Mouse (Mus musculus) thymus, postnatal 14 days (tissue): ENCODE data around the gene Gm10490.
A peak's percentile ranks its signal among the peaks of the same experiment; 100 is the strongest.
"Not testable (repeated sequence)": the region's sequence is repeated elsewhere in the genome, so short reads cannot be mapped to it uniquely, and the experiment has no call there.

Experiments
- DNase-seq: peaks from one replicate; pipeline ENCODE4 v3.0.0; 2021

The Gm10490 gene

DNA sequence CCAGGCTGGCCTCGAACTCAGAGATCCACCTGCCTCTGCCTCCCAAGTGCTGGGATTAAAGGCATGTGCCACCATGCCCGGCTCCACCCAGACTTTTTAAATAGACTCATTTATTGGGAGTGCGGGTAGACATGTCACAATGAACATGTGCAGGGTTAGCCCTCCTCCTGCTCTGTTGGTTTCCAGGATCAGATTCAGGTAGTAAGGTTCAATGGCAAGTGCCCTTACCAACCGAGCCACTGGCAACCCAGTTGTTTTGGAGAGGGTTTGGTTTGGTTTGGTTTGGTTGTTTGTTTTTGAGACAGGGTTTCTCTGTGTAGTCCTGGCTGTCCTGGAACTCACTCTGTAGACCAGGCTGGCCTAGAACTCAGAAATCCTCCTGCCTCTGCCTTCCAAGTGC is at the start of gene Gm10490:
Gene Gm10490 (plus strand): TSS at position 301 of the 400 bp plus-strand sequence.
- DNase-seq = not testable (repeated sequence)

DNA sequence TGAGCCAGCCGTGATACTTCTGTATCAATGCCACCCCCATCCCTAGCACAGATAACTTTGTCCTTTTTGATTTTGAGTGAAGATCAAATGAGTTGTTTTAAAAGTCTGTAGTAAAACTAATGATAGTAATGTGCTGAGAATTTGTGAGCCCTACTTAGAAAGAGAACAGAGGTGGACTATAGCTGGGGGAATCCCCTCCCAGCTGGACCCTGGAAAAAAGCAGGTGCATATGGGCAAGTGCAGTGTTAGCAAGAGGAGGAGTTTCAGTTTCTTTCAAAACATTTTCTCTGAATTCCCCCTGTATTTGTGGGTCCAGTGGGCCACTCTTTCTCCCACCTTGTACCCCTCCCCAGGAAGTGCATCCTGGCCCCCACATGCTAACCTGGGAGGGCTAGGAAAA is 46.2 kb upstream of the Gm10490 start:
- DNase-seq = no peak

DNA sequence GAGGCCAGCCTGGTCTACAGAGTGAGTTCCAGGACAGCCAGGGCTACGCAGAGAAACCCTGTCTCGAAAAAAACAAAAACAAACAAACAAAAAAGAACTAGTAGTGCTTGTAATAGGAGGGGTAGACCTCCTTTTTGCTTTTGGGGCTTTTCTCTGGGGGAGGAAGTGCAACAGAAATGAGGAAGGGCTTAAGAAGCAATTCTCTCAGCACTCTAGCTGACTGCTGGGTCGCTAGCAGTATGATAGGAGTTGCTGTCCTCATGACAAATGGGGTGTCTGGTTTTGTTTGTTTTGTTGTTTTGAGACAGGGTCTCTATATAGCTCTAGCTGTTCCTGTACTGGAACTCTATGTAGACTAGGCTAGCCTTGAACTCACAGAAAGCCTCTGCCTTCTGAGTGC is 44.8 kb upstream of the Gm10490 start:
- DNase-seq = no peak

DNA sequence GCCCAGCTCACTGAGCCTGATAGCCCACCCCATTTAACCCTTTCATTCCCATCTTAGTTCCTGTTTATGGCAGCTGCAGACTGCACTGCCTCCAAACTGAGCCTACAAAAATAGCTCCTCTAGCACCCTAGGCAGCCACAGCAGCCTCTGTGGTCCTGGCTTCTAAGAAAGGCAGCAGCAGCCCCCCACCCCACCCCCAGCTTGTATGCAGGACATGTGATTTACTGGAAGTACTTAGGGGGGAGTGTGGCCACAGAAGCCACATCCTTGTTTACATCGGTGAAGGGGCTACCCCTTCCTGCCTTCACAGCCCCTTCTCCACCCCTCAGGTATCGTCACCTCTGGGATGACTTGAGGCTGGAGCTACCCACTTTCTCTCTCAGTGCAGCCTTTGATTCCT is 44.0 kb upstream of the Gm10490 start:
- DNase-seq = no peak

DNA sequence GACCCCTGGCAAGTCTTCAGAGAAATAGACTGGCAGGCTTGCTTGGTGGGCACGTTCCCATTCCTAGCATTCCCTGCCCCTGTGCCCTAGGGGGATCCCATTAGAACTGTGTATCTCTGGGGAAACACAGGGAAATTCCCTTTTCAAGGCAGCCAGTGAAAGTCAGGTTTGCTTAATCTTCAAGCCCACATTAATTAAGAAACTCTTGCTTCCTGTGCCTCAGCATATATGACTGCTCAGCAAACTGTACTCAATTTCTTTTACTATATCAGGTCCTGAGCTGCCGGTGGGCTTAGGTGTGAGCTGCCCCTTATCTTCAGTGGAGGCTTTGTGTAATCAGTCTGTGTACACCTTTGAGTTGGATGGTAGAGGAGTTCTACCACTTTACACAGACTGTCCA is 43.6 kb upstream of the Gm10490 start:
- DNase-seq = no peak

DNA sequence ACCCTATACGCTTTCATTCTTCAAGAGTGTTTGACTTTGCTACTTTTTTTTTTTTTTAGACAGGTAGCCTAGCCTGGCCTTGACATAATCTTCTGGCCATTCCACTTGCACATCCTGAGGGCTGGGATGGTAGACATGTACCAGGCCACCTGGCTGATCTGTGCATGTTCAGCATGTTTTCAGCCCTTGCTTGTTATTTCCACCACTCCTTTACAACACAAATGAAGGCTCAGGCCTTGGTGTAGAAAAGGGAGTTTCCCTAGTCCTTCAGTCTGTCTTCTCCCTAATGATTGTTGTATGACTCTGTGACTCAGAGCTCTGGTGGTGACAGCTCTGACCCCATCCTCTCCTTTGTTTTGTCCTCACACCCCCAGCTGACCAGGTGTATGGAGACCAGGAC is 42.2 kb upstream of the Gm10490 start:
- DNase-seq = no peak

DNA sequence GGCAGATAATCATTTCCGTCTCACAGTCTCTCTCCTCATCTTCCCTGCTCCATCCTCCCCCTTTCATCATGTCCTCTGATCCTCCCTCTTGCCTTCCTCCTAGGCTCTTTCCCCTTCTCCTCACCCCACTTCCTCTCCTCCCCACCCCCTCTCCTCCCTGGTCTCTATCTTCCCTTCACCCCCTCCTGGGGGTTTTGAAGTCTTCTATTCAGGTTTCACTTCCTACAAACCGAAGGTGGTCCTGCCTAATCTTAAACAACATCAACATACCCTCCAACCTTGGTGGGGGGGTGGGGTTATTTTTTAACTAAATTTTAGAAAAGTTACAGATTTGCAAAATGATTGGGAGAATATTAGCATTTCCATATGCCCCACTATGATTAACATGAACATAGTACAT is 40.8 kb upstream of the Gm10490 start:
- DNase-seq = no peak

DNA sequence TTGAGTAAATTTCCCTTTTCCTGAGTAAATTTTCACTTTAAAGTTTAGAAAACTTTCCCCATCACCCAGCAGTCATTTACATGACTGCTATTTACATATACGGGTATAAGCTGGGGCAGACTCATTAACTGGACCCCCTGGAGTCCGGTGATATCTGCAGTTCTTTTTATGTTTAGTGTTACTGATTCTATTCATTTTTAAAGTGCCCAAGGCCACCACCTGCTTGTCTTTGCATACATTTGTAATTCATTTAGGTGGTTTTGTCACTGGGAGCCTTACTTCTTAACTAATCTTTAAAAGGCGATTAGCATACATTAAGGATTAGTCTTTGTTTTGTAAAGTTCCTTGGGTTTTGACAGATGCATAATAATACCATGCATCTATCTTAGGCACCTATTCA is 39.5 kb upstream of the Gm10490 start:
- no peak for DNase-seq

DNA sequence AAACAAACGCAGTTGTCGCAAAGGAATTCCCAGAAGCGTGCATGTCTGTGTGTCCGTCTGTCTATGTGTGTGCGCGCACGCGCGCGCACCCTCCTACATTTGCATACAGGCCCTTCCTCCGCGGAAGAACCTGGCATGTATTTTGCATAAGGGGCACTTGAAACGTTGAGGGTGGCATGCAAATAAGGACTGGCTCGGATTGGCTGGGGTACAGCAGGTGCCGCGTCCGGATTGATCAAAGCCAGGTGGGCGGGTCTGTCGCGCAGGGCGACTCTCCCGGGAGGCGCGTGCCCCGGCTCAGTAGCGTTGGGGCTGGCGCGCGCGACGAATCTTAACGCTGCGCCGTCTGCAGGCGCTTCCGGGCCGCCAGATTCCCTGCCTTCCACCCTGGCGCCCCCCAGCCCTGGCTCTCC is 31.3 kb upstream of the Gm10490 start, which contains the start of gene Pim2:
Gene Pim2 (plus strand): TSS at position 256 of the 413 bp plus-strand sequence.
- peak; percentile 92 for DNase-seq

DNA sequence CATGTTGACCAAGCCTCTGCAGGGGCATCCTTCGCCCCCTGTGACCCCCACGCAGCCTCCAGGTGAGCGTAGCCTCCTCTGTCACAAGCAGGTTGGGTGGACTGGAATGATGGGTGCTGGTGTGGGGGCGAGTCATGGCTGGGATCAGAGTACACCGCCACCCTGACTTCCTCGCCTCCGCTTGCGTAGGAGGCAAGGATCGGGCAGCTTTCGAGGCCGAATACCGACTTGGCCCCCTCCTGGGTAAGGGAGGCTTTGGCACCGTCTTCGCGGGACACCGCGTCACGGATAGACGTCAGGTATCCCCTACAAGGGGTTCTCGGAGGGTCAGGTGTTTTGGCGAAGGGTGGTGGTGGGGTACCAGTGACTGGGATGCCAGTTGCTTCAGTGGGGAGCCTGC is 30.8 kb upstream of the Gm10490 start:
- DNase-seq = peak; percentile 36

DNA sequence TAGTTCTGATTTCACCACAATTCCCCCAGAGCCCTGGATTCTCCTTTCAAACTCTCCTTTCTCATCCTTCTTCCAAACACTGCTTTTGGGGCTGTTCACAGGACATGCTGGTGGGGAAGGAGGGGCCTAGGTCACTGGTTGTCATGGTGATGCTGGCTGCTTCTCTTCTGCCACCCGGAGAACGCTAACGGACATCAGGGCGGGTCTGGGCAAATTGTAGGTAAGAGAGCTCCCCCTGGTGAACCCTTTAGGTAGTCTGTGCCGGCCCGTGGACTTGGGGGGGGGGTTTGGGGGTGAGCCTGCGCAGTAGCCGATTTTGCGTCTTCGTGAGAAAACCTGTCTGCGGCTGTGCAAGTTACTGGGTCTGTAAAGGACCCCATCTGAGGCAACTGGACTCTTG is 29.5 kb upstream of the Gm10490 start:
- peak; percentile 60 for DNase-seq

DNA sequence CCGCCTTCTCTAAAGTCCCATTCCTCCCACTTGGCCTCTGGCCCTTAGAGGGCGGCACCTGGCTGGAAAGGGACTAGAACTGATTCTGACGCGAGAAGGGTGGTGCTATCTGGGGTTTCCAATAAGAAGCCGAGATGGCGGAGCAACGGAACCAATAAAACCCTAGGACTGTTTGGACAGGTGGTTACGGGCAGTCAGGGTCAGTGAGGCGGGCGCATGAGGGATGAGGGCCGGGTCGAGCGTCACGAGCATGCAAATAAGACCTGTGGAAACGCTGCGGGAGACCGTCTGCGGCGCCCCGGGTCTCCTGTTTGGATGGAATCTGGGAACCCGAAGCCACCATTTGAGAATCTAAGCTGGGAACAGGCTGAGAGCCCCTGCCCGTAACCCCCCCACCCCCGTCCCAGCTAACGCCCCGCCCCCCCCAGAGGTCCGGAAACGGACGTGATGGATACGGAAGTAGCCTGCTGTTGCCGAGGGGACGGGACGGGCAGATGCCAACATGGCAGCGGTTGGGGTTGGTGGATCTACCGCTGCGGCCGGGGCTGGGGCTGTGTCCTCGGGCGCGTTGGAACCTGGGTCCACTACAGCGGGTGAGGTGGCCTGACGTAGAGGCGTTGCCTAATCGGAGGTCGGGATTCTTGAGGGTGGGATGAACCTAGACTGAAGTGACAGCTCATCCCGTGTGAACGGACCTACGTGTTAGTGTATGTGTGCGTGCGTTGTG is 25.3 kb upstream of the Gm10490 start, which contains the start of gene Slc35a2:
Gene Slc35a2 (plus strand): TSS at position 188 of the 727 bp plus-strand sequence.
- peak; percentile 70 for DNase-seq

DNA sequence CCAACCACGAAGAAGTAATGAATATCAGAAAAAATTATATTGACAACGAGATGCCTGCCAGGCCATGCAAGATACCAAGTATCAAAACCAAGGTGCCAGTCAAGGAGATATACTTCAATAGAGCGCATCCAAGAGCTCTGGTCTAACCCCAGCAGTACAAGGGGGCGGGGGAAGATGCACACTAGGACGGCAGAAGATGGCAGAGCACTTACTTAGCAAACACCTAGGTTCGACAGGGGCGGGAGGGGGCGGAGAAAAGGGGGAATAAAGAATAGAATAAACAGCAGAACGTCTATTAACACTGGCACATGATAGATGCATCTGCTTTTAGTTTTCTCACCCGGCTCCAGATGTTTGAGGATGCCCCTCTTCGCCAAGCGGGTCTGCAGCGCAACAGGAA is 11.1 kb upstream of the Gm10490 start:
- peak; percentile 35 for DNase-seq

DNA sequence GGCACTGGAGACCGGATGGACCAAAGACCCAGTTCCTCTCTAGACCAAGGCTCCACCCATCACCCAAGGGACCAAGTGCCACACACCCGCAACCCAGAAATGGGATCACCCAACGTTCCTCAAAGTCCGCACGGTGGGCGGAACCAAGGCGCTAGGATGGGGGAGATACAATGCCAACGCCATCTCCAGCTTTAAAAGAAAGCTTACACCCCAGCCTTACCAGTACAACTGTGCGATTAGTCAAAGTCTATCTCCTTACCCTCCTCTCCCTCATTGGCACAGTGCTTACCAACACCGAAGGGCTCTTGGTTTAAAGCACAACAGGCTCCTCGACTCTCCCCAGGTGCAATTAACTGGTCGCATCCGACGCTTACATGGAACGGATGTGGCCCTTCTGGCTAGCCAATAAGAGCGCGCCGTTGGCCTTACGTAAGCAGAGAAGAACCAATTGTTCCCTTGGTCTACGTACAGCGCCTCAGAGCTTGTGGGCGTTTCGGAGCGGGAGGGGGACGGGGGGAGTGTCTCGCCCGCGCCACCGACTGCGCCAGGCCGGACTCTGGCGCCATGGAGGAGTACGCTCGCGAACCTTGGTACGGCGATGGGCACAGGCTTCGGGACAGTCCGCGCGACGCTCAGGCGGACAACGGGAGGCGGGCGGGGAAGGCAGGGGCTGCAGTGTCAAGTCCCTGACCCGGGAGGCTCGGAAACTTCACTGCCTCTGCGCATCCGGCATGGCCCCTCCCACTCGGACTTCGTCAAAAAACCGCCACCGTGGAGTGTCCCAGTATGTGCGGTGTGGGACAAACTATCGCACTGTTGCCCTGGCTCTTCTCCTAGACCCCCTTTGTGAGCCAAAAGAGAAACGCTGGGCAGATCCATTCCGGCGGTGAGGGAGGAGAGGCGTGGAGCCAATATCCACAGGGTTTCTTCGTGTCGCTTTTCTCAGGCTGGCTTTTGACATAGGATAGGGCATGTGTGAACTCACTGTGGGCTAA is 10.2 kb upstream of the Gm10490 start, which contains the start of the genes Pqbp1 and Timm17b:
Gene Pqbp1 (minus strand): TSS at position 390 of the 995 bp plus-strand sequence.
Gene Timm17b (plus strand): TSS at position 478 of the 995 bp plus-strand sequence.
- DNase-seq = peak; percentile 87

DNA sequence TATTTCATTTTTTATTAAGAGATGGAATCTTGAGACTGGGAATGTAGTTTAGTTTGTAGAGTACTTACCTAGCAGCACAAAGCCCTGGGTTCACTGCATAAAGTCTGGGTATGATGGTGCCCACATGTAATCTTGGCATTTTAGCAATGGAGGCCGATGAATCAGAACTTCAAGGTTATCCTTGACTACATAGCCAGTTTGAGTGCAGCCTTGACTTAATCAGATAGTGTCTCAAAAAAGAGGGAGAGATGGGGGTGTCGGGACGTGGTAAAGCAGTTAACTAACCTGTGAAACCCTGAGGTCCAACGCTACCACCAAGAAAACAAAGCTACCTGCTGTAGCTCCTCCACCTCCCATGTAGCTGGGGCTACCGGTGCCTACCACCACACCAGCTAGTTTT is 4.9 kb upstream of the Gm10490 start:
- no peak for DNase-seq

DNA sequence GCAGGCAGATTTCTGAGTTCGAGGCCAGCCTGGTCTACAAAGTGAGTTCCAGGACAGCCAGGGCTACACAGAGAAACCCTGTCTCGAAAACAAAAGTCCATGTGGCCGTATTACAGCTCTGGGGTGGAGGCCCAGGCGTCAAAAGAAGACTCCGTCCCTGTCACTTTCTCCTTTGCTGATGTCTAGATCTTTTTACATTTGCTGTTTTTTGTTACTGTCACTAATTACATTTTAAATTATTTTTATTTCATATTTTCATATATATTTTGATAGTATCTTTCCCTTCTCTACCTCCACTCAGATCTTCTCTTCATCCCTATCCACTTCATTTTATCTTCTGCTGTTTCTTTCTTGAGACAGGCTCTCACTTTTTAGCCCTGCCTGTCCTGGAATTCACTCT is 1.6 kb upstream of the Gm10490 start, which contains the start of gene Gm10491:
Gene Gm10491 (minus strand): TSS at position 101 of the 400 bp plus-strand sequence.
- no peak for DNase-seq

DNA sequence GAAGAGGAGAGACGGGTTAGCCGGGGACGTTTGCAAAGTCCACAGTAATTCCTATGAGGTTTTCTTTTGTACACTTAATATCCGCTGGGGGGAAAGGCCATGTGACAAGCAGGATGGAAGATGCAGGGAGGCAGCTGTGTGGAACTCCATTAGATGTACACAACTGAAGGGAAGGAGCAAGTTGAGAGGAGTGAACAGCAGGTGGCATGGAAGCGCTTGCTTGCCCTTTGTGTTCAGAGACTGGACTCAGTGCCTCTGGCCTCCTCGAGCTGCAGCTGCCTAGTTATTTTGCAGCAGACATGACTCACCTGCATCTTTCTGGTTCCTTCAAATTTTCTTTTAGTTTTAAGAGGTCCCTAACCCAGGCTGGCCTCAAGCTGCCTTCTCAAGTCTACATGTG is 1.1 kb downstream of the Gm10490 start:
- no peak for DNase-seq

DNA sequence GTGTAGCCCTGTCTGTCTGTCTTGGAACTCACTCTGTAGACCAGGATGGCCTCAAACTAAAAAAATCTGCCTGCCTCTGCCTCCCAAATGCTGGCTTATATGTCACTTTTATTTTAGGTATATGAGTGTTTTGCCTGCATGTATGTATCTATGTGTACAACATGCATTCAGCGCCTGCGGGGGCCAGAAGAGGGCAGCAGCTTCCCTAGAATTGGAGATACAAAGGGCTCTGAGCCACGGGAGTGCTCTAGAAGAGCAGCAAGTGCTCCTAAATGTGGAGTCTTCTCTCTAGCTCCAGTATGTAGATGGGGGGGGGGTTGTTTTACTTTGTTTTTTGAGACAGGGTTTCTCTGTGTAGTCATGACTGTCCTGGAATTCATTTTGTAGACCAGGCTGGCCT is 6.3 kb downstream of the Gm10490 start:
- peak; percentile 41 for DNase-seq

DNA sequence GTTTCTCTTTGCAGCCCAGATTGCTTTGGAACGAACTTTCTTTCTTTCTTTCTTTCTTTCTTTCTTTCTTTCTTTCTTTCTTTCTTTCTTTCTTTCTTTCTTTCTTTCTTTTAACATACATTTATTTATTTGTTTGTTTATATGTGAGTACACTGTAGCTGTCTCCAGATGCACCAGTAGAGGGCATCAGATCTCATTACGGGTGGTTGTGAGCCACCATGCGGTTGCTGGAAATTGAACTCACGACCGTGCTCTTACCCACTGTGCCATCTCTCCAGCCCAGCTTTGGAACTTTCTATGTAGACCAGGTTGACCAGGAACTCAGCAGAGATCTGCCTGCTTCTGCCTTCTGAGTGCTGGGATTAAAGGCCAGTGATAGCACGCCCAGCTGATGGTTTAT is 8.6 kb downstream of the Gm10490 start:
- not testable (repeated sequence) for DNase-seq

DNA sequence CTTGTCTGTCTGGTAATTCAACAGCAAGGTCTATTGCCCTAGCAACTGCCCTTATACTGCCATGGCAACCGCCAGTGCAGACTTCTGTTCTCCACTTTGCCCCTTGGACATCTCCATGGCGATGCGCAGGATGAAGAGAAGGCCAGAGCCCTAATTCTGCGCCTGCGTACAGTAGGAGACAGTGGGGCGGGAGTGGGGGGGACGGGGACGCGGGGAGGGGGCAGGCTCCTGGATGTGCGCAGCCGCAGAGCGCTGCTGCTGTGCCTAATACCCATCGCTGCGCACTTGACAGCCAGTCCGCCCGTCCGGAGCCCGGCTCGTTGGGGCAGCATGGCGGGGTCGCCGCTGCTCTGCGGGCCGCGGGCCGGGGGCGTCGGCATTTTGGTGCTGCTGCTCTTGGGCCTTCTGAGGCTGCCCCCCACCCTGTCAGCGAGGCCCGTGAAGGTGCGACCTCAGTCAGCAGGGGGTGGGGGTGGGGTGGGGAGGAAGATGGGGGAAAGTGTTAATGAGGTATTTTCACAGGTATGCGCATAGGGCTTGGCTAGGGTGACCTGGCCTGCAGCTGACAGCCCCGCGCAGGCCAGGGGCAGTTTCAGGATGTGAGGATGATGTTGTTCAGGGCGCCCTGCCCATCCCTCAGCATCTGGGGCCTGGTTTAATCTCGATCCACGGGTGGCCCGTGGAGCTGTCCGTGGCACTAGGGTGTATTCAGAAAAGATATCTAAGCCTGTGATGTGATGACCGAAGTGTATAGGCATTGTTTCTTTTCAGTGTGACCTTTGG is 10.4 kb downstream of the Gm10490 start, which contains the start of gene Pcsk1n:
Gene Pcsk1n (plus strand): TSS at position 222 of the 783 bp plus-strand sequence.
- DNase-seq = no peak

DNA sequence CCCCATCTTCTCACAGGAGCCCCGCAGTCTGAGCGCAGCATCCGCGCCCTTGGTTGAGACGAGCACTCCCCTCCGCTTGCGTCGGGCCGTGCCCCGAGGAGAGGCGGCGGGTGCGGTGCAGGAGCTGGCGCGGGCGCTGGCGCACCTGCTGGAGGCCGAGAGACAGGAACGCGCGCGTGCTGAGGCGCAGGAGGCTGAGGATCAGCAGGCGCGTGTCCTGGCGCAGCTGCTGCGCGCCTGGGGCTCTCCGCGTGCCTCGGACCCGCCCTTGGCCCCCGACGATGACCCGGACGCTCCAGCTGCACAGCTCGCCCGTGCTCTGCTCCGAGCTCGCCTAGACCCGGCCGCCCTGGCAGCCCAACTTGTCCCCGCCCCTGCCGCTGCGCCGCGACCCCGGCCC is 12.7 kb downstream of the Gm10490 start:
- DNase-seq = peak; percentile 6

DNA sequence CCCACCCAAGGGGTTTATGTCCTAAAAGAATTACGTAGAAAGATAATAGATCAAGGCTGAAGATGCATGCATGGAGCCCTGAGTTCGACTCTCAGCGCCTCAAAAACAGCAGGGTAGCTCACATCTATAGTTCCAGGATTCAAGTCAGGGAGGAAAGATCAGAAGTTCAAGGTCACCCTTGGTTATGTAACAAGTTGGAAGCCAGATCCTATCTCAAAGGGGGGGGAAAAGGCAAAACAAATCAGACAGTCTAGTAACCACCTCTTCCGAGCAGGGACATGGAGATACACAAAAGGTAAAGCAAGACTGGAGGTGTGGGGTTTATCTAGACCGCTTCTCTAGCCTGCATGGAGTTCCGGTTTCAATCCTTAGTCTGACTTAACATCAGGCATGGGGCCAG is 16.9 kb downstream of the Gm10490 start:
- no peak for DNase-seq

DNA sequence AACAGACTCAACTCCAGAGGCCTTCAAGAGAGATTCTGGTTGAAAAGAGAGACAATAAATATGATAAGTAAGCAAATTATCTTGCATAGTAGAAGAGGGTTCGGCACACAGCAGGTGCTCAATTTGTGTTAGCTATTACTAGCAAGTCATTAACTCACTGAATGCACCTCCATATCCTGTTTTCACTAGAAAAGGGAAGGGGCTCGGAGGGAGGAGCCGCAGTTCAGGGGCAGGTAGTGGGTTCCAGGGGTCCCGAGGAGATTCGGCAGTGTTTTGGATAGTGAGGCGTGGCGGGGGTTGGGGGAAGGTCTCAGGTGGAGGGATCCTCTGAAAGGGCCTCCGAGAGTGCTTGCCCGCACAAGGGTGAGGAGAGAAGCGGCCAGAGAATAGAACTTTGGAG is 17.8 kb downstream of the Gm10490 start:
- DNase-seq = no peak
